9 mouse cellular contexts compared by ENCODE assay signal in genomic region chr11:96526137-96526621, GRCm38 (mm10).
DNase-seq lines count a peak whose midpoint lies in the region; ATAC-seq lines count a peak whose summit lies in the region.
"Had no signal": no experiment of that assay in that cellular context is flagged by ENCODE, and none has a peak within 500 bp of the region (broad histone marks: within the 10 kb centered on the region; RNA-seq: fewer than 3 reads in every experiment).

No protein-coding gene starts in this region.

- 85% methylated on average over 16 of the region's 16 CpGs for WGBS in heart, embryonic 12.5 days
- 71% methylated on average over 16 of the region's 16 CpGs for WGBS in neural tube, embryonic 12.5 days
- 63% methylated on average over 16 of the region's 16 CpGs for WGBS in limb, embryonic 15.5 days

- peak; percentile 87 for DNase-seq in heart, adult 11 months
- no peak for DNase-seq in neural tube, embryonic 10.5 days (ENCODE audit: extremely low spot score, low spot score)
- no peak for DNase-seq in yolk sac, embryonic 10.5 days (ENCODE audit: low spot score)
- no peak for DNase-seq in thymus, postnatal 4 days
- DNase-seq in natural killer cell, adult 2 months (ENCODE audit: low spot score in 2 of 2): no peak

- no peak for ATAC-seq in heart, embryonic 12.5 days (ENCODE audit: insufficient number of reproducible peaks, low FRiP score)
- ATAC-seq in neural tube, embryonic 12.5 days (ENCODE audit: low FRiP score, low read depth): no peak
- no peak for ATAC-seq in limb, embryonic 15.5 days (ENCODE audit: insufficient number of reproducible peaks, low FRiP score, low TSS enrichment, low read depth)

- no peaks in the 10 kb centered on the region for H3K4me1 ChIP-seq in heart, embryonic 12.5 days (replicated peaks)
- no peaks in the 10 kb centered on the region; the same call in 1 of the 2 replicates for H3K4me1 ChIP-seq in neural tube, embryonic 12.5 days
- H3K4me1 ChIP-seq in limb, embryonic 15.5 days: 0 out of 2 replicates have a peak, but pooled peaks cover 4% of the 10 kb centered on the region
- H3K4me1 ChIP-seq: limb, embryonic 13.5 days had no signal

- H3K27ac ChIP-seq in heart, embryonic 12.5 days (ENCODE audit: poor library complexity, severe bottlenecking): no peak overlapping the region
- H3K27ac ChIP-seq in neural tube, embryonic 12.5 days: peak overlapping the region; percentile 42; the same call in 1 of the 2 replicates
- H3K27ac ChIP-seq in limb, embryonic 15.5 days: no peak overlapping the region
- H3K27ac ChIP-seq: limb, embryonic 13.5 days had no signal

- H3K27me3 ChIP-seq in heart, embryonic 12.5 days (replicated peaks): peaks cover 13% of the 10 kb centered on the region; the same call in 1 of the 2 replicates
- no peaks in the 10 kb centered on the region for H3K27me3 ChIP-seq in neural tube, embryonic 12.5 days (replicated peaks)
- no peaks in the 10 kb centered on the region for H3K27me3 ChIP-seq in limb, embryonic 15.5 days

- H3K9ac ChIP-seq in heart, embryonic 12.5 days: no peak overlapping the region
- no peak overlapping the region for H3K9ac ChIP-seq in neural tube, embryonic 12.5 days
- no peak overlapping the region for H3K9ac ChIP-seq in limb, embryonic 15.5 days
- H3K9ac ChIP-seq: limb, embryonic 13.5 days had no signal

- no peaks in the 10 kb centered on the region for H3K36me3 ChIP-seq in heart, embryonic 12.5 days
- H3K36me3 ChIP-seq in neural tube, embryonic 12.5 days: no peaks in the 10 kb centered on the region
- no peaks in the 10 kb centered on the region for H3K36me3 ChIP-seq in limb, embryonic 15.5 days
- H3K36me3 ChIP-seq: limb, embryonic 13.5 days had no signal

- no peak overlapping the region for H3K4me3 ChIP-seq in heart, embryonic 12.5 days
- H3K4me3 ChIP-seq in neural tube, embryonic 12.5 days: no peak overlapping the region
- H3K4me3 ChIP-seq in limb, embryonic 15.5 days: no peak overlapping the region
- H3K4me3 ChIP-seq: limb, embryonic 13.5 days had no signal

- H3K9me3 ChIP-seq in heart, embryonic 12.5 days (replicated peaks): 0 out of 2 replicates have a peak, but pooled peaks cover 3% of the 10 kb centered on the region
- no peaks in the 10 kb centered on the region for H3K9me3 ChIP-seq in neural tube, embryonic 12.5 days
- H3K9me3 ChIP-seq in limb, embryonic 15.5 days: no peaks in the 10 kb centered on the region
- H3K9me3 ChIP-seq: limb, embryonic 13.5 days had no signal

- H3K4me2 ChIP-seq in heart, embryonic 12.5 days: no peak overlapping the region
- peak overlapping the region; percentile 25 for H3K4me2 ChIP-seq in neural tube, embryonic 12.5 days (replicated peaks)
- peak overlapping the region; percentile 24; the same call in 1 of the 2 replicates for H3K4me2 ChIP-seq in limb, embryonic 15.5 days
- H3K4me2 ChIP-seq: limb, embryonic 13.5 days had no signal
